Mouse (Mus musculus) small intestine, adult 2 months (tissue): Measurements from ENCODE around the gene Nudt19. TPM values are rescaled to one million over a fixed set of nuclear protein-coding genes. Genes with fewer than 3 reads are reported as not detected.
"Not testable (repeated sequence)": the region's sequence is repeated elsewhere in the genome, so short reads cannot be mapped to it uniquely, and the experiment has no call there.

ENCODE experiments used
- H3K27ac ChIP-seq: fragments of 200-500 bp; 2 replicates; pipeline ENCODE4 v1.5.1; 2012; ENCODE audit warnings: low read depth, low read length, control low read depth, inconsistent platforms; ENCODE audit not compliant: insufficient read depth
- H3K27me3 ChIP-seq: fragments of 200-500 bp; 2 replicates; pipeline ENCODE4 v1.6.1; 2012; ENCODE audit warnings: mild to moderate bottlenecking, moderate library complexity, low read length, inconsistent platforms; ENCODE audit not compliant: control insufficient read depth, insufficient read depth
- H3K36me3 ChIP-seq: fragments of 200-500 bp; 2 replicates; pipeline ENCODE4 v1.6.1; 2012; ENCODE audit warnings: mild to moderate bottlenecking, low read length, control low read depth, inconsistent platforms; ENCODE audit not compliant: control insufficient read depth, insufficient read depth
- H3K4me1 ChIP-seq: fragments of 200-500 bp; 2 replicates; pipeline ENCODE4 v1.6.1; 2012; ENCODE audit warnings: low read length, inconsistent platforms, mixed read lengths; ENCODE audit not compliant: control insufficient read depth, insufficient read depth, insufficient read length
- H3K4me3 ChIP-seq: fragments of 200-500 bp; 2 replicates; pipeline ENCODE4 v1.5.1; 2012; ENCODE audit warnings: low read depth, mild to moderate bottlenecking, control low read depth, inconsistent platforms, low read length, moderate library complexity
- CTCF ChIP-seq: fragments of 200-500 bp; IDR thresholded peaks from 2 replicates; pipeline ENCODE4 v1.5.1; 2012; ENCODE audit warnings: low read depth, mild to moderate bottlenecking, control low read depth, inconsistent platforms, low read length, moderate library complexity, mixed read lengths; ENCODE audit not compliant: insufficient replicate concordance, insufficient read length; ENCODE audit errors: extremely low read depth
- POLR2A ChIP-seq: fragments of 200-500 bp; IDR thresholded peaks from 2 replicates; pipeline ENCODE4 v1.6.1; 2012; ENCODE audit warnings: low read depth, mild to moderate bottlenecking, control low read depth, inconsistent platforms, low read length, moderate library complexity
- WGBS: fragments of 180-500 bp; shearing (Covaris S2); methylation state at CpG from one replicate; pipeline ENCODE4 v1.1.7; 2018; 5-methylcytosine and 5-hydroxymethylcytosine counted together
- polyA plus RNA-seq: library from polyadenylated mRNA; depleted of rRNA; stranded (reverse); fragments of >200 nt; gene quantifications from 2 replicates; pipeline ENCODE4 v1.2.3, GENCODE M21; 2012

The Nudt19 gene
- polyA plus RNA-seq, 1 experiment = 60.5 TPM

- TF ChIP-seq POLR2A (no peak), CTCF (no peak)
- 8% methylated on average over 36 of the region's 36 CpGs for WGBS
- Histone ChIP-seq H3K36me3 (no peaks in the 10 kb centered on the region), H3K27me3 (peaks cover 19% of the 10 kb centered on the region), H3K4me1 (peaks cover 5% of the 10 kb centered on the region), H3K27ac (no peak overlapping the region), H3K4me3 (peak overlapping the region; percentile 86)
Observed at GRCm38 (mm10) chr7:35584068-35584785, 28.1 kb upstream of the Nudt19 start.

- WGBS = 28% methylated on average over 11 of the region's 11 CpGs
- no peak for TF ChIP-seq CTCF
- TF ChIP-seq POLR2A = no peak
- Histone ChIP-seq H3K27me3 (peaks cover 19% of the 10 kb centered on the region), H3K36me3 (no peaks in the 10 kb centered on the region), H3K4me1 (peaks cover 5% of the 10 kb centered on the region), H3K27ac (no peak overlapping the region), H3K4me3 (no peak overlapping the region)
Observed at GRCm38 (mm10) chr7:35583476-35584025, 27.4 kb upstream of the Nudt19 start.

- no peak overlapping the region for H3K27ac ChIP-seq
- H3K36me3 ChIP-seq = no peaks in the 10 kb centered on the region
- H3K4me1 ChIP-seq = peaks cover 5% of the 10 kb centered on the region
- WGBS = 72% methylated on average over 5 of the region's 5 CpGs
- TF ChIP-seq CTCF = no peak
- no peak for TF ChIP-seq POLR2A
- H3K27me3 ChIP-seq = peaks cover 19% of the 10 kb centered on the region
- no peak overlapping the region for H3K4me3 ChIP-seq
Observed at GRCm38 (mm10) chr7:35582719-35583118, 26.6 kb upstream of the Nudt19 start.

GRCm38 (mm10) chr7:35579849-35580248 is 23.7 kb upstream of the Nudt19 start:
- Histone ChIP-seq H3K27ac (no peak overlapping the region), H3K27me3 (peaks cover 16% of the 10 kb centered on the region), H3K4me3 (no peak overlapping the region), H3K4me1 (peaks cover 2% of the 10 kb centered on the region; the same call in 1 of the 2 replicates), H3K36me3 (no peaks in the 10 kb centered on the region)
- TF ChIP-seq CTCF (peak; percentile 83; the same call in 1 of the 2 replicates), POLR2A (no peak)
- WGBS = 44% methylated on average over 4 of the region's 4 CpGs

GRCm38 (mm10) chr7:35570883-35571282 is 14.8 kb upstream of the Nudt19 start:
- H3K4me3 ChIP-seq, H3K36me3 ChIP-seq, H3K27ac ChIP-seq, H3K4me1 ChIP-seq, H3K27me3 ChIP-seq: not testable (repeated sequence)
- WGBS = 22% methylated on average over 6 of the region's 6 CpGs

- H3K4me3 ChIP-seq, H3K36me3 ChIP-seq, H3K4me1 ChIP-seq, H3K27ac ChIP-seq, H3K27me3 ChIP-seq: not testable (repeated sequence)
- 62% methylated on average over 4 of the region's 4 CpGs for whole genome bisulfite sequencing
Observed at GRCm38 (mm10) chr7:35569724-35570123, 13.6 kb upstream of the Nudt19 start.

GRCm38 (mm10) chr7:35565965-35566364 is 9.9 kb upstream of the Nudt19 start:
- H3K27me3 ChIP-seq, H3K27ac ChIP-seq, H3K36me3 ChIP-seq, H3K4me1 ChIP-seq, H3K4me3 ChIP-seq: not testable (repeated sequence)
- WGBS = 86% methylated on average over 13 of the region's 13 CpGs

- 79% methylated on average over 10 of the region's 10 CpGs for WGBS
- not testable (repeated sequence) for H3K27ac ChIP-seq, H3K4me1 ChIP-seq, H3K4me3 ChIP-seq, H3K36me3 ChIP-seq, H3K27me3 ChIP-seq
Observed at GRCm38 (mm10) chr7:35564872-35565271, 8.8 kb upstream of the Nudt19 start.
